Mouse (Mus musculus): Measurements from ENCODE around the gene Ccdc33. TPM values are rescaled to one million over a fixed set of nuclear protein-coding genes. Genes with fewer than 3 reads are reported as not detected.

The Ccdc33 gene
- polyA plus RNA-seq, 1 experiment, result 0.06 TPM

DNA sequence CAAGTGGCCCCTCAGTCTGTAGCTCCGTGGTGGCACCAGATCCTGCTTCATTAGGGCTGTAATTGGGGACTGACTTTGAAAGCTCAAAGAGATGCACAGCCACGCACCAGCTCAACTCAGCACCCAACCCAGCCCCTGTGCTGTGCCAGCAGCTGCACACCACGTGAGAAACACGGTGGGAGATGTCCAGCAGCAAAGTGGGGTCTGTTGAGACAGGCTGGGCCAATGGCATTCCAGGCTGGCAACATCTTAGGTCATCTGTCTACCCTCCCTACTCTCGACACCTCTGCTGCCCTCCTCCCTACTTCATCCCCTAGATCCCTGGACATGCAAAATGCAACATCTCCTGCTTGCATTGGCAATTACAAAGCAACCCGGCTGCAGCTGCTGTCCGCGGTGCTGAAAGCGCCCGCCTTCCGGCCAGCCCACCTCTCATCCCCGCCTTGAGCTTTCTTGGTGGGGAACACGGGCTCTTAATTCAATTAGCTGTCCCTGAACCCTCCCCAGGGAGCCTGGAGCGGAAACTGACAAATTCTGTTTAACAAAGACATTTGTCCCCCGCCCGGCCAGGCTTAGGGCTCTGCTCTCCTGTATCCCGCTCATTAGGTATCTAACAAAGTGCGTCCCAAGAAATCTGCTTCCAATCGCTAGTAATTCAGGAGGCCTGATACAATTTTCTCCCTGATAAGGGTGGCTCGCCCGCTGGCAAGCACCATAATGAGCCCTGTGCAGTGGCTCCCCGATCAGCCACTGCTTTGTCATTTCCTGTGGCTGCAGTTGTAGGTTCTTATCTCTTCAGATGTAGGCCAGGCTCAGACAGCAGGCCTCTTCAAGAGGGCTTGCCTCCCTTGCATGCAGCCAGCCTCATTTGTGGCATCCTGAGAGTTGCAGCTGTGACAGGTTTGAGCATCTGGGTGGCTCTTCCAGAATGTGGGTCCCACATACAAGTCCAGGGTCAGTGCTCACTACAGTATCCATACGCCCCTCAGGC is 57.7 kb downstream of the Ccdc33 start:
- no peak for DNase-seq (ENCODE audit: low read depth, low spot score)
- WGBS, result 14% methylated on average over 23 of the region's 23 CpGs

DNA sequence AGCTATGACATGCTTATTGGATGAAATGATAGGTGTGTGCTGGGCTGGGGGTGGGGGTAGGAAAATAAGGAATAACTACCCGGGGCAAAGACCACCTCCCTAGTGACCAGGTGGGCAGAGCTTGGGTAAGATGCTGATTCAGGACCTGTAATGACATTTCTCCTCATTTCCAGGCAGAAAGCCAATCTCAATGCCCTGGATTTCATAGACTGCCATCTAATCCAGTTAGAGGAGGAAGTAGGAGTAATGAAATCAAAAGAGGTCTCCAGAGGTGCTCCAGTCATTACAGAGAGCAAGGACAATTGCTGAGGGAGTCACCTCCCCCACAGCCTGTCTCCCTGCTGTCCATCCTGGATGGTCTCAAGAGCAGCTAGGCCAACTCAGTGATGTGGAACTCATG is 58.7 kb downstream of the Ccdc33 start:
- WGBS, result 23% methylated on average over 1 of the region's 1 CpGs

DNA sequence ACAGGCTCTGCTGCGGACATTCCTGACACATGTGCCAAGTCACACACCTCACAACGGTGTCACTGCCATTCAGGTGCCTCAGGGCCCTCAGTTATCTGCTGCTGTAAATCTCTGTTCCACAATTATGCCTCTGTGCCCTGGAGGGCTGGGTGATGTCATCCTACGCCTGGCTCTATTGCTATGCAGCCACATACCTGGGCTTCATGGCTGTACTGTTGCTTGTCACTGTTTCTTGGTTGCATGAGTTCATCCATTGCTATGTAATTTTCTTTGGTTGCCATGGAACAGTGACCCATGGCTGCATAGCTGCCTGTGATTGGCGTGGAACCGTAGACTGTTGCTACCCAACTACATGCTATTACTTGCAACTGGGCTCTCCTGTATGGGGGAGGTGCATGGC is 63.0 kb downstream of the Ccdc33 start:
- WGBS, result 54% methylated on average over 5 of the region's 5 CpGs
- DNase-seq (ENCODE audit: low read depth, low spot score), result no peak

More for the DNA sequence above, 58.7 kb downstream of the Ccdc33 start:
- DNase-seq (ENCODE audit: low read depth, low spot score), result no peak

DNA sequence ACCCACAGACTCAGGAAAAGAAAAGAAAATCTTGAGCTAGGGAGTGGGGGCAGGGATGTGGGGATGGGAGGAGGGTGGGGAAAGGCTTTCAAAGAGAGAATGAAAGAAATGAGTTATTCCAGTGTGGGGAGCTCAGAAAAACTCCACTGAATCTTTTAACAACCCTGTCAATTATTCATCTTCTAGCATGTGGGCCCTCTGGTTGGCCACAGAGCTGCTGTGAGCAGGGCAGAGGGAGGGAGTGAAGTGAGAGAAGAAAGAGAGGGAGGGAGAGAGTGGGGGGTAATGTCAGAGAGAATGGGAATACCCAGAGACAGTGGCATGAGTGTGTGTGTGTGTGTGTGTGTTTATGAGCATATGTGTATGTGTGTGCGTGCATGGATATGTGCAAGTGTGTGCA is 64.6 kb downstream of the Ccdc33 start:
- no peak for DNase-seq (ENCODE audit: low read depth, low spot score)
- WGBS, result 100% methylated on average over 1 of the region's 1 CpGs

DNA sequence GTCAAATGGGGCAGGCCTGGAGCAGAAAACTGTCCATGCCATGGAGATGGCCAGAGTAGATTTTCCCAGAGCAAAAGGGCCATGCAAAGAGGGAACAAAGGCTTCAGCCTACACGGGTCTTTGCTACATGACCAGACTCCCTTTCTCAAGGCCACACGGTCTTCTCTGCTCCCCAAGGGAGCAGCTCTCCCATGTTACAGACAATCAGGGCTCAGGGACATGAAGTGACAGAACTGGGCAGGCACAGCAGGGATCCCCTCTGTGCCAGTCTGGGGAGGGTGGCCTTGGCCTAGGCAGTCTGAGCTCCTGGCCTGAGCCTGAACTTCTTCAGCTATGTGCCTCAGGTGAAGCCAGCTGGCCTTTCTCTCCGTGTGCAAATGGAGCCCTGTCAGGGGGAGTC is 65.1 kb downstream of the Ccdc33 start:
- no peak for DNase-seq (ENCODE audit: low read depth, low spot score)
- WGBS, result 55% methylated on average over 3 of the region's 3 CpGs

DNA sequence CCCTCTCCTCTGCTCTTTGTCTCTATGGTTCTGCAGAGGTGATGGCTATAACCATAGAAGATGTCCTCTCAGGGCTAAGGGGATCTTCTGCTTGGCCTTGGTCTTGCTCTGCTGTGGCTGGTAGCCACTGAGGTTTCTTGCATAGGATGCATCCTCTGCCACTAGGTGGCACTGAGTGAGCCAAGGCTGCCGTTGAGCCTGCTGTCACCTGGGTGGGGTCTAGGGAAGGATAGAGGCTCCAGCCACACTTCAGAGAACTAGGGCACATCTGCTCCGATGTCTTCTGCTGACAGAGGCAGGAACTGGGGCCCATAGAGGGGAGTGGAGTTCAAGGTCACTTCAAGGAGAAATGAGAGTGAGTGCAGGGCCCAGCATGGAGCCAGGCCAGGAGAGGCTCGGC is 65.5 kb downstream of the Ccdc33 start:
- 20% methylated on average over 3 of the region's 3 CpGs for WGBS
- no peak for DNase-seq (ENCODE audit: low read depth, low spot score)

DNA sequence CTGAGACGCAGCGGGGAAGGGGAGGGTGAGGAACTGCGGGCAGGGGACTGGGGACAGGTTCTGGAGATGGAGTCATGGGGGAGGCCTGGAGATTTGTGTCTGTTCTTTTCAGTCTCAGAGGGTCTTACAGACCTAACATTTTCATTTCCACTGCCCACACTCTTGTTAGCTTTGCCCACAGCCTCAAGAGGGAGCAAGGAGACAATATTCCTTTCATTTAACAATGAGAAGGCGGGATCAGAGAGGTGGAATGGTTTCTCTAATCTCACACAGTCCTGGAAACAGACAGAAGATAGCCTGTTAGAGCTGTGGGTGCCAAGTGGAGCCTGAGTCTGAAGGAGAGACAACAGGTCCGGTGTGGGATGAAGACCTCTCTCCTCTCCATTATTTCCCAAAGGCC is 66.7 kb downstream of the Ccdc33 start:
- WGBS, result 38% methylated on average over 5 of the region's 5 CpGs
- no peak for DNase-seq (ENCODE audit: low read depth, low spot score)

DNA sequence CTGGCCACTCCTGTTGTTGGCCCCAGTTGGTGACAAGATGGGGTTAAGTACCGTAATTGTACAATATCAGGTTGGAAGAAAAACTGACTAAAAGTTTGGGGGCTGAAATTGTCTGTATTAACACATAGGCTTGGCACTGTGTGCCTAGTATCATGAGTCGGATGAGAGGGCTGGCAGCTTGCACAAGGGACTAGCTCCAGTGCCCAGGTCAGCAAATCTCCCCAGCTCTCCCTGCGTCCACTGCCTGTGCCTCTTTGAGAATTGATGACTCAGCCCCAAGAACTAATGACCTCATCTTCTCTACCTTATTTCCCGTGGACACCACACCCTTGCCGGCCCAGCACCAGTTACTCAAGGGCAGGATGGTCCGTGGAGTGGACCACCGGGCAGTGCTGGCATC is 68.8 kb downstream of the Ccdc33 start:
- DNase-seq (ENCODE audit: low read depth, low spot score), result no peak
- 60% methylated on average over 7 of the region's 7 CpGs for WGBS

DNA sequence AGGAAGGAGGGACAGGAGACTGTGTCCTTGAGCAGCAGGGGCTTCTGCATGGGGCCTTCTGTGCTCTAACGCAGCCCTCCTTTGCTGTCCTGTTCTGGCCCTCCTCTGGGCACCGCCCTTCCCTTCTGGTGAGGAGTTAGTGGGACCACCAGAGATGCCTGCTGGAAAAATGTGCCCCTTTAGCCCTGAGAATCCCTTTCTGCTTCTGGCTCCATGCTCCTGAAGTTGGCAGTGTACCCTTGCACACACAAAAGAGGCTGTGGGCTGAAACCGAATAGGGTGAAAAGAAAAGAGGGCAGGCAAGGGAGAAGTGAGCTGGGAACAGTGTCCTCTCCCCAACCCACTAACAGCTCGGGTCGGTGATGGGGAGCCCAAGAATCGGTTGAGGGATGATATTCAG is 69.4 kb downstream of the Ccdc33 start:
- no peak for DNase-seq (ENCODE audit: low read depth, low spot score)
- WGBS, result 60% methylated on average over 6 of the region's 6 CpGs

DNA sequence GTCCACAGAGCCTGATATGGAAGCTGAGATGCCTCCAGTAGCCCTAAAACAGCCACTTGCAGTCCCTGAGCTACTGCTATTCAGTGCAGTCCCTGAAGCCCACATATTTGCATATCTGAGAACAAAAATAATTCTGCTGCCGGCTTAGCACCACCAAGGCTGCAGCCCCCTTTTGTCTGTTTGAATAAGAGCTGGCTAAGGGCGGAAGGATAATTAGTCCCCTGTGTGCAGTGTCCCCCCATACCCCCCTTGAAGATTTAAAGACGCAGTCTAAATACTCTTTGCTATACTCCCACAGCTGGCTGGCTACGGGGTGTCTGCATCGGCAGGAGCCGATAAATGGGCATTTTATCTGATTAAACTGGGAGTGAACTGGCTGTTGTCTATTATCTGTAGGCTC is 70.0 kb downstream of the Ccdc33 start:
- 49% methylated on average over 6 of the region's 6 CpGs for WGBS
- DNase-seq (ENCODE audit: low read depth, low spot score), result no peak

DNA sequence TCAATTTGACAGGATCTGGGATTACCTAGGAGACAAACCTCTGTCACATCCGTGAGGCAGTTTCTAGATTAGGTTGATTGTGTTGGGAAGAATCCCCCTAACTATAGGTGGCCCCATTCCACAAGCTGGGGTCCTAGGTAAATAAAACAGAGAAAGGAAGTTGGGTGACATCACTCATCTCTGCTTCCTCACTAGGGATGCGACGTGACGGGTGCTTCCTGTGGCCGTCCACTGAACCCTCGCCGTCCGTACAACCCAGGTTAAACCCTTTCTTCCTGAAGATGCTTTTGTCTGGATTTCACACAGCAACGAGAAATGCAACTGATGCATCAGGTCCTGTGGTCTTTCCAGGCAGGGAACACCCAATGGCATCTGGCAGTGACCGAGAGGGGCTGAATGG is 71.6 kb downstream of the Ccdc33 start:
- WGBS, result 79% methylated on average over 10 of the region's 10 CpGs
- DNase-seq (ENCODE audit: low read depth, low spot score), result no peak

DNA sequence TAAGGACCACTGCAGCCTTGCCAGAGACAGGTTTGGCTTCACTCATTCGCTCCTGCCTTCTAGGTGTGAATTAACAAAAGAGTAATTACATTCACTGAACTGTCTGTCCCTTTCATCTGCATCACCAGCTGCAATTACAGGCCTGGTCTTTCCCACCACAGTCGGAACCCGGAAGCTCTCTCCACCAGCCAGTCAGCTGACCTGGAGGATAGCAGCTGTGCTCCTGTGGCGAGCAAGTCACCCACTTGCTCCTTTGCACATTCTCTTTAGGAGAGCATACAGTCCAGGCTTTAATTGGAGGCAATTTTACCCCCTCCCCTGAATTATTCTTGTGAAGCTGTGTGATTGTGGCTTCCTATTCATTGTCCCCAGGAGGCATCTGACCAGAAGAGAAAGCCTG is 73.0 kb downstream of the Ccdc33 start:
- no peak for DNase-seq (ENCODE audit: low read depth, low spot score)
- 38% methylated on average over 4 of the region's 4 CpGs for WGBS

DNA sequence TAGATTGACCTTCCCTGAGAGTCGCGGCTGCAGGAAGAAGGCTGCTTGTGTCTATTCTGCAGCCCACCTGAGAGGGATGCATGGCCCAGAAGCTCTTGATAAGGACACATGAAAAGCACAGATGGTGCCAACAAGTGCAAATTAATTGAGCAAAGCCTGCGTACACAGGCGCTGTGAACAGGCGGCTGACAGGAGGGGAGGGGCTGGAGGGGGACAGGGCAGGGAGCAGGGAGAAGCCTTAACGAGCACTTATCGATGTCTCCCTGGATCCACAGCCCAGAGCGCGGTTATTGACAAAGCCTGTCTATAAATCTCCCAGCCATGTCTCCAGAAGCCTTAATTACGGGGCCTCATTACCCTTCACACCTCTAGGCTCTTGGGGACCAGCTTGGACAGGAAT is 73.8 kb downstream of the Ccdc33 start:
- WGBS, result 32% methylated on average over 10 of the region's 10 CpGs

DNA sequence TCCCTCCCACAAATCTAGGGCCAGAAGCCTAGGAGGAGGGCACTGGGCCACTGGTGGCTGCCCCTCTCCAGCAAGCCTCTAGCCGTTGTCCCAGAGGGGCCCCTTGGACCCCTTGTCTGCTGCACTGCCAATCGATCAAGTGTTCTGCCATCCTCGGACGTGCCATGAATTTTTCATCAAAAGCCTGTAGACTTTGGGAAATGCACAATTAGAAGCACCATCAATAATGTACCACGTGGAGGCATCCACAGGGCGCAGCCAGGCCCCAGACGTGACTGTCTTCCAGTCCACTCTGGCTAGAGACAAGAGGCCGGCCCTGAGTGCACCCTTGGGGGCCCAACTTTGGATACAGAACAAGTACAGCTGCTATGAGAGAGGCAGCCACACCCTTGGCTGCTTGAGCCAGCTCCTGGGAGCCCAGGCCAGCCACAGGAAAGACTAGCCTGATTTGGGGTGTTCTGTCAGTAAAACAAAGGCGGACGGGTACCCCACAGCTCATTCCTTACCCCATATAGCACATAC is 75.1 kb downstream of the Ccdc33 start:
- 79% methylated on average over 10 of the region's 10 CpGs for WGBS
- no peak for DNase-seq (ENCODE audit: low read depth, low spot score)

More for the DNA sequence above, 73.8 kb downstream of the Ccdc33 start:
- DNase-seq (ENCODE audit: low read depth, low spot score), result no peak

DNA sequence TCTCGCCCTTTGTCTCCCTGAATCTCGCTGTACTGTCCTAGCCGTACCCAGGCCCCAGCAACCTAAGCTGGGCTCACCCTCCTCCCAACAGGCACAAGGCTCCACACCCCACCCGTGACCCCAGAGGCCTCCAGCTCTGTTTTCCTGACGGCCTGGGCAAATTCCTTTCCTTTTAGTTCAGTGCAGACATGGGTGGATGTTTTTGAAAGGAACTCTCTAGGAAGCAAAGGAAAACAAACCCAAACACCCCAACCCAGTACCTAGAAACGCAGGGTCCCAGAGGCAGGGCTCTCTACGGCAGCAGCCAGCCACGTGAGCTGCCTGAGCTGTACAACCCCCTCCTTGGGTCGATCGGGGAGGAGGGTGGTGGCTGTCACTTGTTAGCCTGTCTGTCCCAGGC is 76.2 kb downstream of the Ccdc33 start:
- no peak for DNase-seq (ENCODE audit: low read depth, low spot score)
- WGBS, result 44% methylated on average over 10 of the region's 10 CpGs

DNA sequence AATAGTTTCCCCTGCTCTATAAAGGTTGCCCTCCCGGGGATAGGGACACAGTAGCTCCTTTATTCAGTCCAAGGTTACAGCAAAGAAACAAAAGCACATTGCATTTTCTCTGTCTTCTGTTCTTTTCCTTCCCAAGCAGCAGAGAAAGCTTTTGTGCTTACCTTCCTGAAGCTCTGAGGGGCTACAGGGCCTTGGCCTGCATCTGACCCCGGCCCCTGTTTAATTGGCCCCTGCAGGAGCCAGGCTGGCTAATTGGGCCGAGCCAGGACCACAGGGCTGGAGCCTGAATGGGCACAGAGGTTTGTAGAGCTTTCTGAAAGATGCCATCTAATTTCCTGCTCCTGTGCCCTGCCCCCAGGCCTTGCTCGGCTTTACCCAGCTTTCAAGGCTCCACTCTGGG is 77.6 kb downstream of the Ccdc33 start:
- WGBS, result 60% methylated on average over 4 of the region's 4 CpGs
- no peak for DNase-seq (ENCODE audit: low read depth, low spot score)

DNA sequence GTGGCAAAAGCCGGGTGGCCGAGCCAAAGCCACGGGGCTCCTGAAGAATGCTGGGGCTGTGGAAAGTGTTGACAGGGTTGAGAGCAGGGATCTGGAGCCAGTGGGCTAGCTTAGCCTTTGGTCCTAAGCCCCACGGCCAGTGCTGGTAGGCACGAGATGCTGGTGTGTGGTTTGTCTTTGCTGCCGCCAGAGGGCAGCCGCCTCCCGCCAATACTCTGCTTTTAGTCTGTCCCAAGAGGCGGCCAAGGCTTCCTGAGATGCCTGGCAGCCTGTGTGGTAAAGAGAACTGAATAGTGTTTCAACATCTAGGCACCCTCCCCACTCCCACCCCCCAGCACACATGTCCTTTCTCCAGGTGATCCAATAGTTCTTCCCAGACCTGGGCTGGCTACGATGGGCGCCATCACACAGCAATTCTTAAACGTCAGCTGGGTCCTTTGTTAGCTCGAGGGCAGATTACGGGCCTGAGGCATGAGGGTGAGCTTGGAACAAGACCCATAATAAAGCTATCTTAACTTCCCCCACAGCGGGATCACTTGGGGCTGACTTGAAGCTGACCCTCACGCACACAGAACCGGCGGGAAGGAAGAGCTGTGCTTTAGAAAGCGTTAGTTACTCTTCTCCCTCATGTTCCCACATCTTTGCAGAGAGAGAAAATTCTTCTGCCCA is 80.0 kb downstream of the Ccdc33 start:
- WGBS, result 40% methylated on average over 19 of the region's 19 CpGs
- DNase-seq (ENCODE audit: low read depth, low spot score), result no peak

DNA sequence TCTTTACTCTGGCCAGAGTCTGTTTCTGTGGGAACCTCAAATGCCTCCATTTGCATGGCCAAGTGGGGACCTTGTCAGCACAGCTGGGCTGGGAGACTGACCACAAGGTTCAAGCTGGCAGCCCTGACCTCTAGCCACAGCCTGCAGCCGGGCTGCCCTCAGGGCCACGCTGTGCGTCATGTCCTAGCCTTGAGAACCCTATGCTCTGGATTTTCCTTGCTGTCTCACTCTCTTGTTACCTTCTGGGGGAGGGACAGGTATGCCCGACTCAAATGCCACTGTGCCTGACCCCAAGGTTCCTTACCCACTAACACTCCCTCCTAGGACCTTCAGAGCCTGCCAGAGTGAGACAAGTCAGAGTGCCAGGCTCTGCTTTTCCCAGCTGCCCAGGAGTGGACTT is 81.7 kb downstream of the Ccdc33 start:
- DNase-seq (ENCODE audit: low read depth, low spot score), result no peak
- 76% methylated on average over 4 of the region's 4 CpGs for WGBS

DNA sequence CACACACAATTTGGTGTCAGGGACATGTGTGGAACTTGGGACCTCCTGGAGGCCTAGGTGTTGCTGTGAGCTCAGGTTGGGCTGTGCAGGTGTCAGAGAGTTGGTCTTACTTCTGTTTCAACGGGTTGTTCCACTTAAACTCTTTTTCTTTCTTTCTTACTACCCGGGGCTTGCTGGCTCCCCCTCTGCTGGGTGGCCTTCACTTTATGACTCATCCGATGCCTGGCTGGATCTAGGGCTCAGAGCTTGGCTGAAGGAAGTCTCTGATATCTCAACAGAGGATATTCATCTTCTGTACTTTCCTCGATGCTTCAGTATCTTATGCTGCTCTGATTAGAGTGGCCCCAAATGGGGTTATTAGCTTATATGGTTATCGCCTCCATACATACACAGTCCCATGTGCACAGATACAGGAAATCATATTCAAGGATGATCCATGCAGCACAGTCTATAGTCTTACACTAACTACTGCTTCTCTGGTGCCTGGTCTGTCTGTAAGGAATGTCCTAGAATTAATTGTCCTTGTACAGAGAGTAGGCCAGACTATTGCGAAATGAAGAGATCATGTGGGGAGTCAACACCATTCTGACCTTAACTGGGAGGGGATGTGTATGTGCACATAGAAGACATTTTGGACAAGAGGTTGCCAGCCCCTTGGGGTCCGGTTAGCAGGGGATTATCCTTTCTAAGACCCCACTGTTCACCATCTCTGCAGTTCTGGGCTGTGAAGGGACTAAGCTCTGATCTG is 82.5 kb downstream of the Ccdc33 start:
- DNase-seq (ENCODE audit: low read depth, low spot score), result no peak
- WGBS, result 55% methylated on average over 7 of the region's 7 CpGs

DNA sequence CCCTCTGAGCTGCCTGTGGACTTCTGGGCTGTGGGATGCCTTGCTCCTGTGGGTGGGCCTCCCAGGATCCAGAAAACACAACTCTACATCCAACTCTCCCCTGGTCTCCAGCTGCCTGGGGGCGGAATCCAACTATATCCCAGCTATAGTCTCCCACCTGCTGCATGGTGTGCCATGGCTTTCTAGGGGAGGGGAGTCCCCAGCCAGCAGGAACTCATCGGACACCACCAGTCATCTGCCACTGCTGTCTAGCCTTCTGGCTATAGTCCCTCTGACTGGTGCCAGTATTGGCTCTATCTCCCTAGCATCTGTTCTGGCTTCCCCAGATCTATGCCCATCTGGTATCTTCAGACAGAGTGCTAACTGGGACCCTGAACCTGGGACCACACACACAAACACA is 83.1 kb downstream of the Ccdc33 start:
- WGBS, result 73% methylated on average over 2 of the region's 2 CpGs

More for the DNA sequence above, 83.1 kb downstream of the Ccdc33 start:
- DNase-seq (ENCODE audit: low read depth, low spot score), result no peak
